Mouse (Mus musculus) liver, embryonic 13.5 days (tissue): ENCODE measurements around the gene Gpr107. TPM values are rescaled to one million over a fixed set of nuclear protein-coding genes. Genes with fewer than 3 reads are reported as not detected.

ENCODE experiments used
- ATAC-seq: fragments of 200-750 bp; cut with Nextera tagmentation; 2 replicates; pipeline ENCODE4 v1.8.0; 2017; ENCODE audit warnings: low read depth, mild to moderate bottlenecking, moderate number of reproducible peaks, moderate library complexity
- DNase-seq: peaks from one replicate; pipeline ENCODE4 v3.0.0; 2022
- H3K27ac ChIP-seq: fragments of 300-500 bp; sonication (generic); 2 replicates; pipeline ENCODE4 v1.5.1; 2015; ENCODE audit warnings: moderate library complexity, mild to moderate bottlenecking, inconsistent platforms
- H3K27me3 ChIP-seq: fragments of 300-500 bp; sonication (generic); 2 replicates; pipeline ENCODE4 v1.6.1; 2015; ENCODE audit warnings: mild to moderate bottlenecking, inconsistent platforms
- H3K36me3 ChIP-seq: fragments of 300-500 bp; sonication (generic); 2 replicates; pipeline ENCODE4 v1.6.1; 2015; ENCODE audit warnings: mild to moderate bottlenecking, inconsistent platforms
- H3K4me1 ChIP-seq: fragments of 300-500 bp; sonication (generic); replicated peaks from 2 replicates; pipeline ENCODE4 v1.6.1; 2015; ENCODE audit warnings: inconsistent platforms
- H3K4me2 ChIP-seq: fragments of 300-500 bp; sonication (generic); 2 replicates; pipeline ENCODE4 v1.6.1; 2015; ENCODE audit warnings: inconsistent platforms, mild to moderate bottlenecking, moderate library complexity
- H3K4me3 ChIP-seq: fragments of 300-500 bp; sonication (generic); replicated peaks from 2 replicates; pipeline ENCODE4 v1.5.1; 2015; ENCODE audit warnings: mild to moderate bottlenecking, inconsistent platforms
- H3K9ac ChIP-seq: fragments of 300-500 bp; sonication (generic); 2 replicates; pipeline ENCODE4 v1.6.1; 2015; ENCODE audit warnings: mild to moderate bottlenecking, inconsistent platforms
- H3K9me3 ChIP-seq: fragments of 300-500 bp; sonication (generic); replicated peaks from 2 replicates; pipeline ENCODE4 v1.6.1; 2016; ENCODE audit warnings: inconsistent platforms
- WGBS: fragments of 180-500 bp; shearing (Covaris S2); methylation state at CpG from one replicate; pipeline ENCODE4 v1.1.7; 2015; ENCODE audit not compliant: insufficient replicate concordance; 5-methylcytosine and 5-hydroxymethylcytosine counted together
- polyA plus RNA-seq: library from polyadenylated mRNA; unstranded; fragments of >200 nt; fragmentation: Nextera tagmentation; extraction: Ambion mirVana; gene quantifications from 2 replicates; pipeline ENCODE4 v1.2.1, GENCODE M21; 2015

The Gpr107 gene
- polyA plus RNA-seq, 1 experiment from 2014 or later: 11.8 TPM

GRCm38 (mm10) chr2:31115943-31116731 lies 36.0 kb upstream of the Gpr107 start:
- 0 out of 2 replicates have a peak, but pooled peaks have one; percentile 11 for ATAC-seq
- Histone ChIP-seq H3K4me2 (peak overlapping the region; percentile 42), H3K9ac (no peak overlapping the region)

GRCm38 (mm10) chr2:31118211-31118610 lies 33.9 kb upstream of the Gpr107 start:
- Histone ChIP-seq H3K4me1 (peaks cover 63% of the 10 kb centered on the region), H3K27me3 (no peaks in the 10 kb centered on the region), H3K36me3 (no peaks in the 10 kb centered on the region; the same call in 1 of the 2 replicates), H3K4me2 (no peak overlapping the region), H3K9me3 (no peaks in the 10 kb centered on the region), H3K4me3 (no peak overlapping the region), H3K9ac (no peak overlapping the region), H3K27ac (no peak overlapping the region)
- DNase-seq (no peak), ATAC-seq (no peak)
- 64% methylated on average over 3 of the region's 3 CpGs for WGBS

More at GRCm38 (mm10) chr2:31115943-31116731, 36.0 kb upstream of the Gpr107 start:
- H3K27me3 ChIP-seq: no peaks in the 10 kb centered on the region
- H3K36me3 ChIP-seq: 0 out of 2 replicates have a peak, but pooled peaks cover 3% of the 10 kb centered on the region
- peaks cover 70% of the 10 kb centered on the region for H3K4me1 ChIP-seq
- no peaks in the 10 kb centered on the region for H3K9me3 ChIP-seq
- peak overlapping the region; percentile 71; the same call in 1 of the 2 replicates for H3K27ac ChIP-seq
- DNase-seq: no peak
- WGBS: 25% methylated on average over 10 of the region's 10 CpGs
- no peak overlapping the region for H3K4me3 ChIP-seq

- H3K4me1 ChIP-seq: peaks cover 67% of the 10 kb centered on the region
- 60% methylated on average over 10 of the region's 10 CpGs for WGBS
- no peaks in the 10 kb centered on the region for H3K27me3 ChIP-seq
- H3K9me3 ChIP-seq: no peaks in the 10 kb centered on the region
- no peak overlapping the region for H3K27ac ChIP-seq
- H3K4me2 ChIP-seq: no peak overlapping the region
- no peaks in the 10 kb centered on the region; the same call in 1 of the 2 replicates for H3K36me3 ChIP-seq
- no peak for DNase-seq
- H3K9ac ChIP-seq: no peak overlapping the region
- no peak overlapping the region for H3K4me3 ChIP-seq
- no peak for ATAC-seq
Observed at GRCm38 (mm10) chr2:31118639-31119380, 33.3 kb upstream of the Gpr107 start.

GRCm38 (mm10) chr2:31119795-31120194 lies 32.3 kb upstream of the Gpr107 start:
- WGBS: 70% methylated on average over 13 of the region's 13 CpGs
- DNase-seq: no peak

GRCm38 (mm10) chr2:31121131-31121693 lies 30.9 kb upstream of the Gpr107 start:
- H3K27me3 ChIP-seq: no peaks in the 10 kb centered on the region
- no peaks in the 10 kb centered on the region; the same call in 1 of the 2 replicates for H3K36me3 ChIP-seq
- ATAC-seq (no peak), DNase-seq (no peak)
- H3K9ac ChIP-seq: no peak overlapping the region
- H3K4me3 ChIP-seq: no peak overlapping the region
- H3K27ac ChIP-seq: no peak overlapping the region
- no peaks in the 10 kb centered on the region for H3K9me3 ChIP-seq
- WGBS: 61% methylated on average over 7 of the region's 7 CpGs
- H3K4me2 ChIP-seq: no peak overlapping the region
- peaks cover 69% of the 10 kb centered on the region for H3K4me1 ChIP-seq

More at GRCm38 (mm10) chr2:31119795-31120194, 32.3 kb upstream of the Gpr107 start:
- Histone ChIP-seq H3K4me1 (peaks cover 70% of the 10 kb centered on the region), H3K9me3 (no peaks in the 10 kb centered on the region), H3K9ac (no peak overlapping the region), H3K4me3 (no peak overlapping the region), H3K27me3 (no peaks in the 10 kb centered on the region), H3K4me2 (no peak overlapping the region), H3K27ac (no peak overlapping the region; the same call in 1 of the 2 replicates), H3K36me3 (no peaks in the 10 kb centered on the region; the same call in 1 of the 2 replicates)
- ATAC-seq: no peak

- no peak overlapping the region for H3K9ac ChIP-seq
- 73% methylated on average over 5 of the region's 5 CpGs for WGBS
- no peak overlapping the region for H3K27ac ChIP-seq
- ATAC-seq: no peak
- no peak overlapping the region for H3K4me3 ChIP-seq
- no peak overlapping the region for H3K4me2 ChIP-seq
- no peaks in the 10 kb centered on the region; the same call in 1 of the 2 replicates for H3K36me3 ChIP-seq
- DNase-seq: no peak
- H3K27me3 ChIP-seq: no peaks in the 10 kb centered on the region
- H3K9me3 ChIP-seq: no peaks in the 10 kb centered on the region
- H3K4me1 ChIP-seq: peaks cover 69% of the 10 kb centered on the region
Observed at GRCm38 (mm10) chr2:31122806-31123205, 29.3 kb upstream of the Gpr107 start.

GRCm38 (mm10) chr2:31123493-31123892 lies 28.6 kb upstream of the Gpr107 start:
- no peaks in the 10 kb centered on the region for H3K27me3 ChIP-seq
- DNase-seq: no peak
- no peak for ATAC-seq
- no peaks in the 10 kb centered on the region; the same call in 1 of the 2 replicates for H3K36me3 ChIP-seq
- H3K9me3 ChIP-seq: no peaks in the 10 kb centered on the region
- no peak overlapping the region for H3K9ac ChIP-seq
- WGBS: 74% methylated on average over 5 of the region's 5 CpGs
- H3K27ac ChIP-seq: no peak overlapping the region
- no peak overlapping the region for H3K4me2 ChIP-seq
- no peak overlapping the region for H3K4me3 ChIP-seq
- H3K4me1 ChIP-seq: peaks cover 71% of the 10 kb centered on the region

- Histone ChIP-seq H3K27me3 (no peaks in the 10 kb centered on the region), H3K36me3 (no peaks in the 10 kb centered on the region; the same call in 1 of the 2 replicates), H3K9me3 (no peaks in the 10 kb centered on the region), H3K4me3 (no peak overlapping the region), H3K9ac (0 out of 2 replicates have a peak overlapping the region, but pooled peaks have one; percentile 13), H3K4me1 (peaks cover 71% of the 10 kb centered on the region), H3K27ac (peak overlapping the region; percentile 39; the same call in 1 of the 2 replicates), H3K4me2 (no peak overlapping the region)
- DNase-seq: no peak
- ATAC-seq: no peak
- WGBS: 24% methylated on average over 2 of the region's 2 CpGs
Observed at GRCm38 (mm10) chr2:31124694-31125093, 27.4 kb upstream of the Gpr107 start.

- Histone ChIP-seq H3K9me3 (no peaks in the 10 kb centered on the region), H3K4me3 (no peak overlapping the region), H3K4me2 (no peak overlapping the region), H3K27ac (peak overlapping the region; percentile 53), H3K4me1 (peaks cover 71% of the 10 kb centered on the region), H3K9ac (no peak overlapping the region), H3K36me3 (no peaks in the 10 kb centered on the region; the same call in 1 of the 2 replicates), H3K27me3 (no peaks in the 10 kb centered on the region)
- ATAC-seq: no peak
- WGBS: 30% methylated on average over 7 of the region's 7 CpGs
- no peak for DNase-seq
Observed at GRCm38 (mm10) chr2:31125156-31125555, 27.0 kb upstream of the Gpr107 start.

- no peak overlapping the region for H3K9ac ChIP-seq
- H3K27ac ChIP-seq: no peak overlapping the region
- no peak for ATAC-seq
- 74% methylated on average over 9 of the region's 9 CpGs for WGBS
- no peak for DNase-seq
- no peaks in the 10 kb centered on the region; the same call in 1 of the 2 replicates for H3K36me3 ChIP-seq
- H3K4me2 ChIP-seq: no peak overlapping the region
- H3K9me3 ChIP-seq: no peaks in the 10 kb centered on the region
- H3K4me3 ChIP-seq: no peak overlapping the region
- peaks cover 77% of the 10 kb centered on the region for H3K4me1 ChIP-seq
- H3K27me3 ChIP-seq: no peaks in the 10 kb centered on the region
Observed at GRCm38 (mm10) chr2:31126048-31126447, 26.1 kb upstream of the Gpr107 start.

GRCm38 (mm10) chr2:31127219-31127618 lies 24.9 kb upstream of the Gpr107 start:
- ATAC-seq: no peak
- Histone ChIP-seq H3K27me3 (no peaks in the 10 kb centered on the region), H3K9ac (no peak overlapping the region), H3K36me3 (no peaks in the 10 kb centered on the region; the same call in 1 of the 2 replicates), H3K9me3 (no peaks in the 10 kb centered on the region), H3K4me1 (peaks cover 83% of the 10 kb centered on the region), H3K4me3 (no peak overlapping the region), H3K27ac (no peak overlapping the region), H3K4me2 (no peak overlapping the region)
- DNase-seq: no peak
- WGBS: 69% methylated on average over 7 of the region's 7 CpGs
